Mouse (Mus musculus): ENCODE results near the gene Fignl2. TPM values are rescaled to one million over a fixed set of nuclear protein-coding genes. Genes with fewer than 3 reads are reported as not detected.

Gene Fignl2
- polyA plus RNA-seq (2012; rRNA removed) = 3.7 and 5.4 TPM in 2 replicates
- 0.15 and 0.17 TPM in 2 replicates for polyA plus RNA-seq (2014; fragmentation: Nextera tagmentation; extraction: Ambion mirVana)

GRCm38 (mm10) chr15:101077813-101078730, at the start of gene Fignl2:
TSS of gene Fignl2 (minus strand) at chr15:101078567.
- peak; percentile 48 for ATAC-seq (ENCODE audit: low FRiP score, low read depth)
- no peak for TF ChIP-seq POLR2A (IDR thresholded peaks at IDR 0.05; ENCODE audit: borderline replicate concordance, extremely low read depth, insufficient read depth, insufficient read length)
- peak within 1 kb of the TSS; percentile 90 for H3K9ac ChIP-seq (ENCODE audit: low read depth, low read length, severe bottlenecking)
- H3K27ac ChIP-seq (replicated peaks; ENCODE audit: low read depth, low read length) = peak within 1 kb of the TSS; percentile 69
- H3K4me1 ChIP-seq (ENCODE audit: control insufficient read depth, insufficient read depth, low read length) = peaks cover 38% of the 10 kb centered on the region
- no peak for DNase-seq (ENCODE audit: low spot score)
- no peaks in the 10 kb centered on the region for H3K9me3 ChIP-seq (ENCODE audit: control insufficient read depth, low read length)
- peak within 1 kb of the TSS; percentile 88 for H3K4me3 ChIP-seq (replicated peaks; ENCODE audit: low read length)
- H3K36me3 ChIP-seq (ENCODE audit: control insufficient read depth, insufficient read depth, low read length) = no peaks in the 10 kb centered on the region
- under 1% methylated on average over 42 of the region's 96 CpGs for WGBS
- H3K27me3 ChIP-seq (ENCODE audit: control insufficient read depth, insufficient read depth, low read length) = no peaks in the 10 kb centered on the region
- peak within 1 kb of the TSS; percentile 78 for H3K4me2 ChIP-seq (replicated peaks; ENCODE audit: low read depth, low read length, severe bottlenecking)

GRCm38 (mm10) chr15:101126876-101127544, 48.6 kb upstream of the Fignl2 start:
- no peaks in the 10 kb centered on the region for H3K36me3 ChIP-seq (ENCODE audit: control insufficient read depth, insufficient read depth, low read length)
- ATAC-seq (ENCODE audit: low FRiP score, low read depth) (no peak), DNase-seq (ENCODE audit: low spot score) (peak; percentile 61)
- peaks cover 14% of the 10 kb centered on the region for H3K27me3 ChIP-seq (ENCODE audit: control insufficient read depth, insufficient read depth, low read length)
- no peak overlapping the region for H3K4me2 ChIP-seq (replicated peaks; ENCODE audit: low read depth, low read length, severe bottlenecking)
- no peak for TF ChIP-seq POLR2A (IDR thresholded peaks at IDR 0.05; ENCODE audit: borderline replicate concordance, extremely low read depth, insufficient read depth, insufficient read length)
- 0 out of 2 replicates have a peak, but pooled peaks cover 3% of the 10 kb centered on the region for H3K9me3 ChIP-seq (ENCODE audit: control insufficient read depth, low read length)
- H3K4me3 ChIP-seq (replicated peaks; ENCODE audit: low read length) = no peak overlapping the region
- H3K27ac ChIP-seq (replicated peaks; ENCODE audit: low read depth, low read length) = no peak overlapping the region
- H3K9ac ChIP-seq (ENCODE audit: low read depth, low read length, severe bottlenecking) = no peak overlapping the region
- WGBS = 73% methylated on average over 12 of the region's 12 CpGs
- H3K4me1 ChIP-seq (ENCODE audit: control insufficient read depth, insufficient read depth, low read length) = peaks cover 21% of the 10 kb centered on the region

- no peak overlapping the region for H3K4me2 ChIP-seq (replicated peaks; ENCODE audit: low read depth, low read length, severe bottlenecking)
- H3K27ac ChIP-seq (replicated peaks; ENCODE audit: low read depth, low read length) = no peak overlapping the region
- DNase-seq (ENCODE audit: low spot score) (no peak), ATAC-seq (ENCODE audit: low FRiP score, low read depth) (no peak)
- H3K9me3 ChIP-seq (ENCODE audit: control insufficient read depth, low read length) = 0 out of 2 replicates have a peak, but pooled peaks cover 3% of the 10 kb centered on the region
- peaks cover 14% of the 10 kb centered on the region for H3K27me3 ChIP-seq (ENCODE audit: control insufficient read depth, insufficient read depth, low read length)
- 84% methylated on average over 6 of the region's 6 CpGs for WGBS
- TF ChIP-seq POLR2A (IDR thresholded peaks at IDR 0.05; ENCODE audit: borderline replicate concordance, extremely low read depth, insufficient read depth, insufficient read length) = no peak
- H3K36me3 ChIP-seq (ENCODE audit: control insufficient read depth, insufficient read depth, low read length) = no peaks in the 10 kb centered on the region
- H3K4me1 ChIP-seq (ENCODE audit: control insufficient read depth, insufficient read depth, low read length) = peaks cover 13% of the 10 kb centered on the region; the same call in 1 of the 2 replicates
- no peak overlapping the region for H3K4me3 ChIP-seq (replicated peaks; ENCODE audit: low read length)
- H3K9ac ChIP-seq (ENCODE audit: low read depth, low read length, severe bottlenecking) = no peak overlapping the region
Observed at GRCm38 (mm10) chr15:101125561-101125960, 47.2 kb upstream of the Fignl2 start.

GRCm38 (mm10) chr15:101123202-101123601, 44.8 kb upstream of the Fignl2 start:
- no peak for DNase-seq (ENCODE audit: low spot score)
- 53% methylated on average over 4 of the region's 4 CpGs for WGBS
- TF ChIP-seq POLR2A (IDR thresholded peaks at IDR 0.05; ENCODE audit: borderline replicate concordance, extremely low read depth, insufficient read depth, insufficient read length) = no peak

DNA sequence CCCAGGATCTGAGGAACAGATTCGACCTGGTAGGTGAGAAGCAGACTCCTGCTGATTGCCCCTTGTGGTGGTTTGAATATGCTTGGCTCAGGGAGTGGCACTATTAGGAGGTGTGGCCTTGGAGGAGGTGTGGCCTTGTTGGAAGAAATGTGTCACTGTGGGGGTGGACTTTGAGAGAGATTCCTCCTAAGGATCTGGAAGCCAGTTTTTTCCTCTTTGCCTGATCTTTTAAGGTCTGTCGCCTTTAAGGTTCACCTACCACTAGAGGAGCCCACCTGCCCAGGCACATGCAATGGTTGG, 43.9 kb upstream of the Fignl2 start:
- Histone ChIP-seq H3K9me3 (ENCODE audit: control insufficient read depth, low read length) (0 out of 2 replicates have a peak, but pooled peaks cover 3% of the 10 kb centered on the region), H3K27ac (replicated peaks; ENCODE audit: low read depth, low read length) (no peak overlapping the region), H3K36me3 (ENCODE audit: control insufficient read depth, insufficient read depth, low read length) (no peaks in the 10 kb centered on the region), H3K4me1 (ENCODE audit: control insufficient read depth, insufficient read depth, low read length) (no peaks in the 10 kb centered on the region), H3K4me3 (replicated peaks; ENCODE audit: low read length) (no peak overlapping the region), H3K9ac (ENCODE audit: low read depth, low read length, severe bottlenecking) (no peak overlapping the region), H3K27me3 (ENCODE audit: control insufficient read depth, insufficient read depth, low read length) (no peaks in the 10 kb centered on the region), H3K4me2 (replicated peaks; ENCODE audit: low read depth, low read length, severe bottlenecking) (no peak overlapping the region)
- WGBS = 22% methylated on average over 2 of the region's 2 CpGs
- DNase-seq (ENCODE audit: low spot score) (no peak), ATAC-seq (ENCODE audit: low FRiP score, low read depth) (no peak)
- TF ChIP-seq POLR2A (IDR thresholded peaks at IDR 0.05; ENCODE audit: borderline replicate concordance, extremely low read depth, insufficient read depth, insufficient read length) = no peak

More at GRCm38 (mm10) chr15:101123202-101123601, 44.8 kb upstream of the Fignl2 start:
- no peak overlapping the region for H3K4me3 ChIP-seq (replicated peaks; ENCODE audit: low read length)
- no peak overlapping the region for H3K4me2 ChIP-seq (replicated peaks; ENCODE audit: low read depth, low read length, severe bottlenecking)
- no peak for ATAC-seq (ENCODE audit: low FRiP score, low read depth)
- H3K36me3 ChIP-seq (ENCODE audit: control insufficient read depth, insufficient read depth, low read length) = no peaks in the 10 kb centered on the region
- H3K4me1 ChIP-seq (ENCODE audit: control insufficient read depth, insufficient read depth, low read length) = peaks cover 3% of the 10 kb centered on the region; the same call in 1 of the 2 replicates
- H3K9me3 ChIP-seq (ENCODE audit: control insufficient read depth, low read length) = 0 out of 2 replicates have a peak, but pooled peaks cover 3% of the 10 kb centered on the region
- no peak overlapping the region for H3K27ac ChIP-seq (replicated peaks; ENCODE audit: low read depth, low read length)
- H3K27me3 ChIP-seq (ENCODE audit: control insufficient read depth, insufficient read depth, low read length) = no peaks in the 10 kb centered on the region
- H3K9ac ChIP-seq (ENCODE audit: low read depth, low read length, severe bottlenecking) = no peak overlapping the region
